Mouse (Mus musculus) E14TG2a.4 (cell line): ENCODE measurements at regions not wholly inside any gene's neighbourhood (a gene's known extent, or its start where the extent isn't known, plus 50 kb on each side); places are given as distances from the start of the nearest gene placed in this dataset.

ENCODE experiments used
- CTCF ChIP-seq: conservative IDR thresholded peaks from 2 replicates; pipeline ENCODE4 v1.5.1; 2014; ENCODE audit warnings: low read length
- NANOG ChIP-seq: IDR thresholded peaks from 2 replicates; pipeline ENCODE4 v1.6.1; 2014; ENCODE audit warnings: borderline replicate concordance, low read length, mixed read lengths

DNA sequence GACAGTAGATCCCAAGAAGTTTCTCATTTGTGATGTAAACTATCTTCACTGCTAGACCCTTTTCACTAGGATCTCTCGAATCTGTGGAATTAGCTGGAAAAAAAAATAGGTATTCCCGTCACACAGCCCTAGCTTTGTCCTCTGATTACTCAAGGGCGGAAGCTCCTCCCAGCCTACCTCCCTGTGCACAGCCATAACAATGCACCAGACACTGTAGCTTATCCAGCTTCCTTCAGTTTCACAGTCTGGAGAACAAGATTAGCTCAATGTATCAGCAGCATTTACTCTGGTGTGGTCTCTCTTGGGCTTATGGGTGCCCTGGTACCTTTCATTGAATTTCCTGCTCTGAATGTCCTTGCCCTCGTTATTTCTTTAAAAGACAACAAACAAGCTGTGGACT, 174.0 kb downstream of the Pou4f1 start:
- TF ChIP-seq NANOG = no peak
- TF ChIP-seq CTCF = no peak
